Mouse (Mus musculus): ENCODE measurements around the gene Selenom.

- no peak for TF ChIP-seq POLR2A (IDR thresholded peaks at IDR 0.05; ENCODE audit: borderline replicate concordance, low read depth, low read length)
- TF ChIP-seq CTCF (IDR thresholded peaks at IDR 0.05; ENCODE audit: low read depth, low read length) = no peak
These were observed 19.0 kb upstream of the Selenom start for GRCm38 (mm10) chr11:3495496-3495895.
